Mouse (Mus musculus) midbrain, embryonic 12.5 days (tissue): ENCODE data around the gene Kcnab2. TPM values are rescaled to one million over a fixed set of nuclear protein-coding genes. Genes with fewer than 3 reads are reported as not detected.
A peak's percentile ranks its signal among the peaks of the same experiment; 100 is the strongest.

ENCODE experiments used
- ATAC-seq: fragments of 200-750 bp; cut with Nextera tagmentation; 2 replicates; pipeline ENCODE4 v1.8.0; 2017; ENCODE audit warnings: low read depth, moderate TSS enrichment, moderate library complexity; ENCODE audit not compliant: low FRiP score
- H3K27ac ChIP-seq: fragments of 300-500 bp; sonication (generic); replicated peaks from 2 replicates; pipeline ENCODE4 v1.5.1; 2016; ENCODE audit warnings: mild to moderate bottlenecking
- H3K27me3 ChIP-seq: fragments of 300-500 bp; sonication (generic); 2 replicates; pipeline ENCODE4 v1.6.1; 2016; ENCODE audit warnings: mild to moderate bottlenecking
- H3K36me3 ChIP-seq: fragments of 300-500 bp; sonication (generic); 2 replicates; pipeline ENCODE4 v1.6.1; 2016
- H3K4me1 ChIP-seq: fragments of 300-500 bp; sonication (generic); 2 replicates; pipeline ENCODE4 v1.6.1; 2016
- H3K4me2 ChIP-seq: fragments of 300-500 bp; sonication (generic); replicated peaks from 2 replicates; pipeline ENCODE4 v1.6.1; 2016; ENCODE audit warnings: mild to moderate bottlenecking, moderate library complexity
- H3K4me3 ChIP-seq: fragments of 300-500 bp; sonication (generic); 2 replicates; pipeline ENCODE4 v1.5.1; 2016; ENCODE audit warnings: mild to moderate bottlenecking
- H3K9ac ChIP-seq: fragments of 300-500 bp; sonication (generic); replicated peaks from 2 replicates; pipeline ENCODE4 v1.6.1; 2016; ENCODE audit warnings: mild to moderate bottlenecking, moderate library complexity
- H3K9me3 ChIP-seq: fragments of 300-500 bp; sonication (generic); 2 replicates; pipeline ENCODE4 v1.6.1; 2016; ENCODE audit warnings: mild to moderate bottlenecking
- WGBS: fragments of 180-500 bp; shearing (Covaris S2); methylation state at CpG from one replicate; pipeline ENCODE4 v1.1.7; 2016; 5-methylcytosine and 5-hydroxymethylcytosine counted together
- polyA plus RNA-seq: library from polyadenylated mRNA; unstranded; fragments of >200 nt; fragmentation: Nextera tagmentation; extraction: Ambion mirVana; gene quantifications from 2 replicates; pipeline ENCODE4 v1.2.1, GENCODE M21; 2016

The Kcnab2 gene
- polyA plus RNA-seq, 1 experiment from 2014 or later, result 24.5 TPM

GRCm38 (mm10) chr4:152382528-152383252 is 95.0 kb downstream of the Kcnab2 start:
- 90% methylated on average over 17 of the region's 17 CpGs for WGBS
- no peak overlapping the region for H3K4me2 ChIP-seq
- H3K4me1 ChIP-seq, result no peaks in the 10 kb centered on the region
- no peak overlapping the region for H3K4me3 ChIP-seq
- peaks cover 9% of the 10 kb centered on the region; the same call in 1 of the 2 replicates for H3K27me3 ChIP-seq
- no peaks in the 10 kb centered on the region for H3K36me3 ChIP-seq
- H3K9me3 ChIP-seq, result no peaks in the 10 kb centered on the region
- no peak overlapping the region for H3K27ac ChIP-seq
- no peak for ATAC-seq
- H3K9ac ChIP-seq, result no peak overlapping the region

GRCm38 (mm10) chr4:152365228-152365627 is 112.4 kb downstream of the Kcnab2 start:
- H3K27me3 ChIP-seq, result peaks cover 36% of the 10 kb centered on the region
- H3K4me3 ChIP-seq, result no peak overlapping the region
- no peak for ATAC-seq
- no peak overlapping the region for H3K9ac ChIP-seq
- 0 out of 2 replicates have a peak overlapping the region, but pooled peaks have one; percentile 6 for H3K4me2 ChIP-seq
- no peaks in the 10 kb centered on the region for H3K9me3 ChIP-seq
- peaks cover 29% of the 10 kb centered on the region for H3K4me1 ChIP-seq
- no peaks in the 10 kb centered on the region for H3K36me3 ChIP-seq
- no peak overlapping the region; the same call in 1 of the 2 replicates for H3K27ac ChIP-seq
- WGBS, result 33% methylated on average over 7 of the region's 7 CpGs

- no peak overlapping the region for H3K9ac ChIP-seq
- no peak overlapping the region for H3K4me3 ChIP-seq
- no peaks in the 10 kb centered on the region for H3K9me3 ChIP-seq
- no peak overlapping the region for H3K4me2 ChIP-seq
- WGBS, result 90% methylated on average over 9 of the region's 9 CpGs
- H3K4me1 ChIP-seq, result peaks cover 35% of the 10 kb centered on the region
- no peak overlapping the region for H3K27ac ChIP-seq
- peaks cover 56% of the 10 kb centered on the region for H3K27me3 ChIP-seq
- no peak for ATAC-seq
- no peaks in the 10 kb centered on the region for H3K36me3 ChIP-seq
These were observed 115.5 kb downstream of the Kcnab2 start for GRCm38 (mm10) chr4:152362180-152362579.

- peak overlapping the region; percentile 51 for H3K4me2 ChIP-seq
- WGBS, result 2% methylated on average over 24 of the region's 24 CpGs
- no peaks in the 10 kb centered on the region for H3K9me3 ChIP-seq
- H3K4me3 ChIP-seq, result peak overlapping the region; percentile 25
- H3K27me3 ChIP-seq, result peaks cover 48% of the 10 kb centered on the region
- H3K36me3 ChIP-seq, result no peaks in the 10 kb centered on the region
- 0 out of 2 replicates have a peak overlapping the region, but pooled peaks have one; percentile 6 for H3K9ac ChIP-seq
- peaks cover 32% of the 10 kb centered on the region for H3K4me1 ChIP-seq
- 0 out of 2 replicates have a peak, but pooled peaks have one; percentile 52 for ATAC-seq
- H3K27ac ChIP-seq, result no peak overlapping the region
These were observed 116.8 kb downstream of the Kcnab2 start for GRCm38 (mm10) chr4:152360855-152361254.

GRCm38 (mm10) chr4:152359700-152360099 is 118.0 kb downstream of the Kcnab2 start:
- no peak overlapping the region for H3K27ac ChIP-seq
- no peak overlapping the region for H3K9ac ChIP-seq
- H3K4me2 ChIP-seq, result no peak overlapping the region

GRCm38 (mm10) chr4:152355672-152356071 is 122.0 kb downstream of the Kcnab2 start:
- no peak overlapping the region for H3K27ac ChIP-seq
- WGBS, result 78% methylated on average over 7 of the region's 7 CpGs
- no peak overlapping the region for H3K4me3 ChIP-seq
- H3K36me3 ChIP-seq, result no peaks in the 10 kb centered on the region
- no peak overlapping the region for H3K9ac ChIP-seq
- H3K9me3 ChIP-seq, result no peaks in the 10 kb centered on the region
- ATAC-seq, result no peak
- peaks cover 55% of the 10 kb centered on the region for H3K27me3 ChIP-seq
- peaks cover 22% of the 10 kb centered on the region for H3K4me1 ChIP-seq
- H3K4me2 ChIP-seq, result no peak overlapping the region

More at GRCm38 (mm10) chr4:152359700-152360099, 118.0 kb downstream of the Kcnab2 start:
- Histone ChIP-seq H3K27me3 (peaks cover 45% of the 10 kb centered on the region), H3K9me3 (no peaks in the 10 kb centered on the region), H3K4me3 (no peak overlapping the region), H3K4me1 (peaks cover 20% of the 10 kb centered on the region), H3K36me3 (no peaks in the 10 kb centered on the region)
- 5% methylated on average over 11 of the region's 11 CpGs for WGBS
- ATAC-seq, result no peak

GRCm38 (mm10) chr4:152353886-152354637 is 123.6 kb downstream of the Kcnab2 start:
- Histone ChIP-seq H3K4me1 (peaks cover 29% of the 10 kb centered on the region), H3K9ac (no peak overlapping the region), H3K9me3 (no peaks in the 10 kb centered on the region), H3K36me3 (no peaks in the 10 kb centered on the region), H3K4me3 (no peak overlapping the region), H3K4me2 (no peak overlapping the region), H3K27ac (no peak overlapping the region), H3K27me3 (peaks cover 54% of the 10 kb centered on the region)
- ATAC-seq, result no peak
- WGBS, result 82% methylated on average over 14 of the region's 14 CpGs

GRCm38 (mm10) chr4:152351422-152352305 is 126.0 kb downstream of the Kcnab2 start:
- Histone ChIP-seq H3K4me1 (peaks cover 32% of the 10 kb centered on the region), H3K9me3 (no peaks in the 10 kb centered on the region), H3K4me3 (no peak overlapping the region), H3K4me2 (0 out of 2 replicates have a peak overlapping the region, but pooled peaks have one; percentile 18), H3K27me3 (peaks cover 62% of the 10 kb centered on the region), H3K27ac (no peak overlapping the region), H3K9ac (no peak overlapping the region), H3K36me3 (no peaks in the 10 kb centered on the region)
- 0 out of 2 replicates have a peak, but pooled peaks have one; percentile 20 for ATAC-seq
- 8% methylated on average over 14 of the region's 14 CpGs for WGBS

- ATAC-seq, result no peak
- Histone ChIP-seq H3K4me2 (0 out of 2 replicates have a peak overlapping the region, but pooled peaks have one; percentile 18), H3K27me3 (peaks cover 65% of the 10 kb centered on the region), H3K9ac (0 out of 2 replicates have a peak overlapping the region, but pooled peaks have one; percentile 31), H3K9me3 (no peaks in the 10 kb centered on the region), H3K27ac (no peak overlapping the region), H3K4me1 (peaks cover 32% of the 10 kb centered on the region), H3K4me3 (no peak overlapping the region), H3K36me3 (no peaks in the 10 kb centered on the region)
- WGBS, result 41% methylated on average over 8 of the region's 8 CpGs
These were observed 126.8 kb downstream of the Kcnab2 start for GRCm38 (mm10) chr4:152350722-152351421.

- WGBS, result 16% methylated on average over 17 of the region's 17 CpGs
- no peaks in the 10 kb centered on the region for H3K36me3 ChIP-seq
- H3K4me1 ChIP-seq, result peaks cover 32% of the 10 kb centered on the region
- peaks cover 74% of the 10 kb centered on the region for H3K27me3 ChIP-seq
- peak overlapping the region; percentile 41; the same call in 1 of the 2 replicates for H3K9ac ChIP-seq
- ATAC-seq, result 0 out of 2 replicates have a peak, but pooled peaks have one; percentile 28
- H3K9me3 ChIP-seq, result no peaks in the 10 kb centered on the region
- H3K4me2 ChIP-seq, result peak overlapping the region; percentile 39
- peak overlapping the region; percentile 54 for H3K27ac ChIP-seq
- H3K4me3 ChIP-seq, result 0 out of 2 replicates have a peak overlapping the region, but pooled peaks have one; percentile 18
These were observed 127.8 kb downstream of the Kcnab2 start for GRCm38 (mm10) chr4:152349837-152350381.
